Mouse (Mus musculus) CD8-positive naive resting alpha-beta T cell, adult 2 months (primary cell): ENCODE results near the gene Plk3.

Experiments used
- DNase-seq, 2 experiments: peaks; one replicate each; pipeline ENCODE4 v3.0.0; 2022; ENCODE audit warnings: low read depth in 2 of 2, low spot score in 2 of 2

Plk3 gene

GRCm38 (mm10) chr4:117120445-117121414 is 13.0 kb downstream of the Plk3 start:
- DNase-seq = peak; percentile 82 to 88

GRCm38 (mm10) chr4:117120052-117120444 is 13.7 kb downstream of the Plk3 start:
- DNase-seq = no peak

GRCm38 (mm10) chr4:117119636-117120035 is 14.1 kb downstream of the Plk3 start:
- DNase-seq = no peak

GRCm38 (mm10) chr4:117117931-117118330 is 15.8 kb downstream of the Plk3 start:
- no peak for DNase-seq

- no peak for DNase-seq
Measured at GRCm38 (mm10) chr4:117115592-117115991, 18.2 kb downstream of the Plk3 start.

- DNase-seq = no peak
Measured at GRCm38 (mm10) chr4:117113237-117113636, 20.5 kb downstream of the Plk3 start.

GRCm38 (mm10) chr4:117110985-117111384 is 22.8 kb downstream of the Plk3 start:
- DNase-seq = no peak

GRCm38 (mm10) chr4:117110249-117110648 is 23.5 kb downstream of the Plk3 start:
- no peak for DNase-seq

GRCm38 (mm10) chr4:117109330-117109729 is 24.4 kb downstream of the Plk3 start:
- DNase-seq = no peak

- no peak for DNase-seq
Measured at GRCm38 (mm10) chr4:117108524-117108849, 25.3 kb downstream of the Plk3 start.

- no peak for DNase-seq
Measured at GRCm38 (mm10) chr4:117107813-117108523, 25.8 kb downstream of the Plk3 start.

GRCm38 (mm10) chr4:117105127-117105526 is 28.6 kb downstream of the Plk3 start:
- DNase-seq = no peak

GRCm38 (mm10) chr4:117104672-117105071 is 29.1 kb downstream of the Plk3 start:
- no peak for DNase-seq

GRCm38 (mm10) chr4:117101218-117101617 is 32.5 kb downstream of the Plk3 start:
- DNase-seq = no peak

- no peak for DNase-seq
Measured at GRCm38 (mm10) chr4:117100036-117100435, 33.7 kb downstream of the Plk3 start.

GRCm38 (mm10) chr4:117098764-117099036 is 35.1 kb downstream of the Plk3 start:
- DNase-seq = no peak

- no peak for DNase-seq
Measured at GRCm38 (mm10) chr4:117097969-117098763, 35.6 kb downstream of the Plk3 start.

- DNase-seq = no peak
Measured at GRCm38 (mm10) chr4:117096666-117097065, 37.1 kb downstream of the Plk3 start.

- DNase-seq = no peak
Measured at GRCm38 (mm10) chr4:117095551-117096452, 38.0 kb downstream of the Plk3 start, which contains the start of gene Ptch2. Ptch2 (plus strand) TSS chr4:117096075.

GRCm38 (mm10) chr4:117094626-117095361 is 39.0 kb downstream of the Plk3 start:
- DNase-seq = no peak
